Mouse (Mus musculus): Measurements from ENCODE around the gene Sh2b2.
A peak's percentile ranks its signal among the peaks of the same experiment; 100 is the strongest.

The Sh2b2 gene

GRCm38 (mm10) chr5:136246452-136246838, at the start of gene Sh2b2:
Gene Sh2b2 (minus strand): TSS chr5:136246556.
- DNase-seq (ENCODE audit: low spot score), result no peak

GRCm38 (mm10) chr5:136292971-136293418, 46.6 kb upstream of the Sh2b2 start:
- DNase-seq (ENCODE audit: low spot score), result no peak

- no peak for DNase-seq (ENCODE audit: low spot score)
Observed at GRCm38 (mm10) chr5:136292361-136292760, 46.0 kb upstream of the Sh2b2 start.

DNA sequence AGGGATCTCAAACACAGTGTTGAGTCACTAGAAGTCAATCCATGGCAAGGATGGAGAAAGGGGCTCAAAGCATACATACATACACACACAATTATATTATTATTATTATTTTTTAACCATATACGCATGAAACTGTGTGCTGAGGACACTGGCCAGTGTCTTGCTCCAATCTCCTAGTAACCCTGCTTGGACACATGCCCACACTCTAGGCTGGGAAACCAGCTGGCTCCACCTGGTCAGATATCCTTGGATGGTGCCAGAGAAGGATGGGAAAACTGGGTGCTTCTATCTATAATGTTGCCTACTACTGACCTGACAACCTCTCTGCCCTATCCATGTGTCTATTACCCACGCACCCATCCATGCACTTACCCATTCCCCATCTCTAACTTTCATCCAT, 45.2 kb upstream of the Sh2b2 start:
- DNase-seq (ENCODE audit: low spot score), result no peak

- no peak for DNase-seq (ENCODE audit: low spot score)
Observed at GRCm38 (mm10) chr5:136289776-136290175, 43.4 kb upstream of the Sh2b2 start.

DNA sequence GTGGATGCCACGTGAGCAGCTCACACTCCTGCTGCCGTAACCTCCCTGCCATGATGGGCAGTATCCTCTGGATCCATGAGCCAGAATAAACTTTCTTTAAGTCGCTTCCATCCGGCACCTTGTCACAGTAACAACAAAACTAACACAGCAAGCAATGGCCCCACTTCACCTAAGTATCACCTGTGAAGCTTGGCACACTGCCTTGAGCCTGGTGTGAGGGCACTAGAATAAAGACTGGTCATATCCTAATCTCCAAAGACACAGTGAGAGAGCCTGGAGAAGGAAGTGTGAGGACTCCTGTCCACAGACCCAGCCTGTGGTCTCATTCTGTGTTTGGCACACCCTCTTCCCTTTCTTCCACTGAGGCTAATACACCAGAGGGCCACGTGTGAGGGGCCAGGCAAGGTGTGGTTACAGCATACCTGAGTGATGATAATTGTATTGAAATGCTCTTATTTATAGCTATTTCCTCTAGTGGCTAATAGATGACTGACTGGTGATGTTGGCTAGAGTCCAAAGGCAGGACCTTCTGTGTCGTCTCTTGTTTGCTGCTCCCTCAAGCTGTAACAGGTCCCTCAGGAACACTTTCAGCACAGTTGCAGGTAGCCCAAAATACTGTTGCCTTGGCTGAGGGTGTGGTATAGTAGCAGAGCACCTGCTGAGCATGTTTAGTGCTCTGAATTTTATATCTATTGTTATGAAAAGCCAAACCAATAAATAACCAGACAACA, 42.2 kb upstream of the Sh2b2 start:
- no peak for DNase-seq (ENCODE audit: low spot score)

DNA sequence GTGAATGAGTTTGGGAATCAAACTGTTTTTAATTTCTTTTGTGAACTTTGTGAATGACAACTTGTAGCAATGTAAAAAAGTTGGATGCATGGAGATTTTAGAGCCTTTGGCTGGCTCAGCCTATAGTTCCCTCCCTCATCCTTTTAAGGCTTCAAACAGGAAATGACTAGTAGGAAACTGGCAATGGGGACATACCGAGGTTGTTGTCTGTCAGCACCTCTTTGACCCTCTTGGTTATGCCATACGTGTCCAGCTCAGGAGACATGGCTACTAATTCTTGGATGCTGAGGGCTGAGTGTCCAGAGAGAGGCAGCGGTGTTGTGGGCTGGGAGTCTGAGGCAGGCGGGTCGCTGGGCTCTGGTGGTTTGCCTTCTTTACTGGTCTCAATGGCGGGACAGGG, 40.2 kb upstream of the Sh2b2 start:
- DNase-seq (ENCODE audit: low spot score), result no peak

- no peak for DNase-seq (ENCODE audit: low spot score)
Observed at GRCm38 (mm10) chr5:136285106-136285505, 38.8 kb upstream of the Sh2b2 start.

GRCm38 (mm10) chr5:136281351-136281750, 35.0 kb upstream of the Sh2b2 start:
- DNase-seq (ENCODE audit: low spot score), result peak; percentile 62

GRCm38 (mm10) chr5:136274739-136275138, 28.4 kb upstream of the Sh2b2 start:
- no peak for DNase-seq (ENCODE audit: low spot score)

DNA sequence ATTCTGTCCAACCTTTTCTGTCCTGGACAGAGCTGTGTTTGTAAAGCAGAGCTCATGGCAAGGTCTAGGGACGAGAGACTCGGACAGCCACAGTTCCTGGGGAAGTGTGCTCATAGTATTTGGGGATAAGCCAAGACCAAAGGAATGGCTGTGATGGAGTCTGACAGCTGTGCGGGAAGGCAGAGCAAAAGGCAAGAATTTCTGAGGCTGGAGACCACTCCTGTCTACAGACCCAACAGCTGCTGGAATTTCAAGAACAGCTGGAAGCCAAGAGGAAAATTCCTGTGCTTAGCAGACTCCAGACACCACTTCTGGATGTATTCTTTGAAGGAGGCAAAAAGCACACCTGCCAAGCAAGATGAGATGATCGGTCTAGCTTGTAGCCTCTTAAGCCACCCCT, 23.6 kb upstream of the Sh2b2 start:
- DNase-seq (ENCODE audit: low spot score), result no peak

DNA sequence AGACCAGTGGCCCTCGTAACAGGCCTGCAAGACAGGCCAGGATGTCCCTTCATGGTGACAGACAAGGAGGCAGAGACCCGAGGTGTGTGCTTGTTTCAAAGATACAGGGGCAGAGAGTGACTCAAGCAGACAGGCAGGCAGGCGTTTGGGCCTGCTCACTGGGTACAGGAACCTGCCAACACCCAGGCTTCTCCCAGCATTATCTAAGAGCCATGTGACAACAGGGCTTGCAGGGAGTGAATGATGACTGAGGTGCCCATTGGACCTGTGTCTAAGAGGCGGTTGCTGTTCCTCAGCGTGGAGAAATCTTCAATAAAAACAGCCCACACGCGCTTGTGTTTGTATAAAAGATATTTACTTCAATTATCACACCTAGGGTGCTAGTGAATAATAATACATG, 19.7 kb upstream of the Sh2b2 start:
- DNase-seq (ENCODE audit: low spot score), result no peak

DNA sequence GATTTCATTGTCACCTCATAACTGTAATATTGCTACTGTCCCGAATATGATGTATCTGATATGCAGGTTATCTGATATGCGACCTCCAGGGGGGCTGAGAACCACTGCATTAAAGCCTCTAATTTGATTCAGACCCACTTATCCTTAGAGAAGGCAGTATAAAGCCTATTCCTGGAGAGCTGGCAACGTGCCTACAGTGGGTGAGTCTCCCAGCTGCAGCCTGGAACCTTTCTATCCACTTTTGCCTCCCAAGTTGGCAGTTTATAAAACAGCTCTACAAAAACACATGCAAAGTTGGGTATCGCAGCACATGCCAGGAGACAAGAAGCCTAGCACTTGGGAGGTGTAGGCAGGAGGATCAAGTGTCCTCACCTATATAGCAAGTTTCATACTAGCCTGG, 17.0 kb upstream of the Sh2b2 start:
- no peak for DNase-seq (ENCODE audit: low spot score)

- DNase-seq (ENCODE audit: low spot score), result peak; percentile 83
Observed at GRCm38 (mm10) chr5:136258919-136259318, 12.6 kb upstream of the Sh2b2 start.

DNA sequence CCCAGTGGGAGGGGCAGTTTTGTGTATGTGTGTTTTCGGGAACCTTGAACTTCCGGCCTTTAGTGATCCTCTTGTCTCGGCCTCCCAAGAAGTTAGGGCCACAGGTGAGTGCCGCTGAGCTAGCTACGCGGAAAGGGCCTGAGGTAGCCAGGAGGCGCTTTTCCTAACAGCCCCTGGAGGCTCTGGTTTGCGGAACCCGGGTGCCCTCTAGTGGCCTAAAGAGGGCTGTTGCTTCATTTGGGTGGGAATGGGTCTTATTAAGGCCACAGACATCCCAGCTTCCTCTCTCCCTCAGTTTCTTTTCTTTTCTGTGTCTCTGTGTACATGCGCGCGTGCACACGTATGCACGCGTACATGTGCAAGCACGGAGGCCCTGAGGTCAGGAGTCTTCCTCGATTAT, 6.5 kb upstream of the Sh2b2 start:
- DNase-seq (ENCODE audit: low spot score), result peak; percentile 92

GRCm38 (mm10) chr5:136251004-136251403, 4.6 kb upstream of the Sh2b2 start:
- peak; percentile 60 for DNase-seq (ENCODE audit: low spot score)

- DNase-seq (ENCODE audit: low spot score), result no peak
Observed at GRCm38 (mm10) chr5:136248441-136248840, 2.1 kb upstream of the Sh2b2 start.

DNA sequence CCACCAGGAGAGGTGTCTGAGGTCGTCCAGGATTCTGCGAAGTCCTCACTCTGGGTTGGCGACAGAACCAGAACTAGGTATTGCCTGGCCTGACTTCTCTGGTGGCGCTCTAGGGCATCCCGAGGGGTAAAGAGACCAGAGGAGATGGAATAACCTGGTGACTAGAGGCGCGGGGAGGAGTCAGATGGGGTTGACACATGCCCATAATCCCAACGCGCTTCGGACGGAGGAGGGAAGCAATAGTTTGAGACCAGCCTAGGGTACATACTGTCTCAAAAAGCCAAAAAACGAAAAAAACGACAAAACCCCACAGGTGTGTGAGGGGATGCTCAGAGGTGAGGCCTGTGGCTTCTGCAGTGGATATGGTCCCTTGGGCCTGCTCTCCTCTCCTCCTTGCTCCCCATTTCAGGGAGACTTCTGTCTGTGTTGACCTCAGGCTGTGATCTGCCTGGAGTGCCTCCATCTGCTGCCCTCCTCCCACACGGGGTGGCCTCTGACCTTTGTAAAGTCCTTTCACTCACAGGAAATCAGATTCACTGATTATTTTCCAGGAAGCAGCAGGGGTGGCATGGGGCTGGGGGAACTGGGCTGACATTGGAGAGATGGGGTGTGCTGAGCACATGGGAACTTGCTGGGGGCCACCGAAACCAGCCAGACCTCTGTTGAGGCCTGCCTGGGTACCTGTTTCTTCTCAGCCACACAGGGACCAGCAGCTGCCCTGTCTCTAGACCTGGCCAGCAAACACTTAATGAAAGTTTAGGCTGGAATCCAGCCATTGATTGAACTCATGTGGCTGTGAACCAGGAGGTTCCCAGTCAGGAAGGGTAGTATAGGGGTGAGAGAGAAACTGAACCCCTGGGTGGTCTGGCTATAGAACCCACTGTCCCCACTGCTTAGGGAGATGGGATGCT, 560 bp downstream of the Sh2b2 start:
- DNase-seq (ENCODE audit: low spot score), result peak; percentile 43

DNA sequence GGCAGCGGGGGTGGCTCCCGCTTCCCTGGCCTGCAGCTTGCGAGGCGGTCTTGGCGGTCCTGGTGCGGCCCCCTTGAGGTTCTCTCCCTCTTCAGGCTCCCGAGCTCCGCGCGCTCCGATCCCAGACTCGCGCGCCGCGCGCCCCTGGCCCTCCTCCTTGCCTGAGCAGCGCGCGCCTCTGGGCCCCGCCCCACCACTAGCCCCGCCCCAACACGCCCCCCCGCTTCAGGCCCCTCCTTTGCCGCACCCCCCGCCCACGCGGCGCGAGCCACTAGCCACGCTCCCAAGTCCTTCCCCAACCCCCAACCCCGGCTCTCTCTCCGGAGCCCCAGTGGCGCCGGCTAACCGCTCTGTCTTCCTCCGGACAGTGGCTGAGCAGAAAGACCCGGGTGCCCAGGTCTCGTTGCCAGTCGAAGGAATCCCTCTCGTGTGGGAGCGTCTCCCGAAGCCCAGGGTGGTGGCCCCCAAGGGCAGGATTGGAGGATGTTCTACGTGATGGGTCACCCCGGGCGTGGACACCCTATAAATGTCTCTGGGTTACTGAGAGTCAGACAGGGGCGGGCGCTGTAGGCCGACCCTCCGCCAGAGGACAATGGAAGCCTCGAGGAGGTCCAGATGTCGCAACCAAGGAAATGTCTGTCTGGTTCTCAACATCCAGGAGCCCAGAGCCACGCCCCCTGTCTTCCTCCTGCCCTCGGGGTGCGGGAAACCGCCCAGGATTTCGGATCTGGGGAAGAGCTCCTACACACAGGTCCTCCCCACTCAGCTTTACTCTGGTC, 1.4 kb downstream of the Sh2b2 start:
- DNase-seq (ENCODE audit: low spot score), result peak; percentile 84

GRCm38 (mm10) chr5:136243851-136244761, 2.2 kb downstream of the Sh2b2 start:
- peak; percentile 81 for DNase-seq (ENCODE audit: low spot score)

- DNase-seq (ENCODE audit: low spot score), result no peak
Observed at GRCm38 (mm10) chr5:136241161-136241560, 5.2 kb downstream of the Sh2b2 start.

Measured in embryo, embryonic 10.5 days (tissue).